Mouse (Mus musculus) heart, adult 2 months (tissue): ENCODE results near the gene Sp1.

Experiments
- CTCF ChIP-seq: fragments of 200-600 bp; IDR thresholded peaks from 2 replicates; pipeline ENCODE4 v1.8.1; 2022; ENCODE audit warnings: antibody characterized with exemption, mild to moderate bottlenecking, moderate library complexity
- POLR2A ChIP-seq: fragments of 200-500 bp; IDR thresholded peaks from 2 replicates; pipeline ENCODE4 v1.6.1; 2011; ENCODE audit warnings: mild to moderate bottlenecking, low read depth, low read length, control low read depth; ENCODE audit not compliant: insufficient read depth

- TF ChIP-seq CTCF (no peak), POLR2A (no peak)
These were observed 3.3 kb downstream of the Sp1 start for GRCm38 (mm10) chr15:102409286-102409685.
